Mouse (Mus musculus): ENCODE measurements at regions not wholly inside any gene's neighbourhood (a gene's known extent, or its start where the extent isn't known, plus 50 kb on each side); places are given as distances from the start of the nearest gene placed in this dataset.

DNA sequence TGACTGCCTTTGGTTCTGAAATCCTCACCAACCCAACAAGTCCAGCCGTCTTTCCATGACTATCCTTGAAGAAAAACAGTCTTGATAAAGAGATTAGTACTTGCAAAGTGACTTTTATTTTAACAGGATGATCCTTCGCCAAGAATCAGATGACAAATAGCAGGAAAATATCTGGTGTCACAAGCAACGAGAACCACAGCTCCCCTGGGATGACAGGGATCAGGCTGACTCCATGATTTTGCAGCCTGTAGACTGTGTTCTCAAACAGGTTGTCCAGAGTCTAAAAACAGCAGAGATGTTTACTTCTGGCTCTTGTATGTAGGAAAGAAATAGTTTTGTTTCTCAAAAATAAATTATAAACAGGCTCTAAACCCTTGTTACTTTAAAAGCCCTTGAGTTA is 63.3 kb downstream of the Tmem18 start:
- no peak for DNase-seq (ENCODE audit: extremely low spot score in 1 of 2, low spot score in 1 of 2)

DNA sequence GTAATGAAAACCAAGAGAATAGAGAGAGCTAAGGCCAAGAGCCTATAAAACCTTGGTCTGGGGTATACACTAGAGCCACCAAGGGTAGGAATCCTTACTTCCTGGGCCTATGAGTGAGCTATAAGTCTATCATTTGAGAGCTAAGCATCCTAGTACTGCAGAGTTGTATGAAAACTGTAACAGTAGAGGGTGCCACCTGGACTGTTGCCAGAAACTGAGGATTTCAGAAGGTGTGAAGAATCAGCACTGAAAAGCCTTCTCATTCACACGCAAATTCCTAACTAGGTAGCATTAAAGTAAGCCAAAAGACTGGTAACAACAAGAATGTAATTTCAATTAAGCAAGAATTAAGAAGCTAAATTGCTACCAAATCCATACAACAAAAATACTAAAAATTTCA is 67.3 kb downstream of the Tmem18 start:
- DNase-seq (ENCODE audit: extremely low spot score in 1 of 2, low spot score in 1 of 2), result peak in 1 of 2 experiments; percentile 35

DNA sequence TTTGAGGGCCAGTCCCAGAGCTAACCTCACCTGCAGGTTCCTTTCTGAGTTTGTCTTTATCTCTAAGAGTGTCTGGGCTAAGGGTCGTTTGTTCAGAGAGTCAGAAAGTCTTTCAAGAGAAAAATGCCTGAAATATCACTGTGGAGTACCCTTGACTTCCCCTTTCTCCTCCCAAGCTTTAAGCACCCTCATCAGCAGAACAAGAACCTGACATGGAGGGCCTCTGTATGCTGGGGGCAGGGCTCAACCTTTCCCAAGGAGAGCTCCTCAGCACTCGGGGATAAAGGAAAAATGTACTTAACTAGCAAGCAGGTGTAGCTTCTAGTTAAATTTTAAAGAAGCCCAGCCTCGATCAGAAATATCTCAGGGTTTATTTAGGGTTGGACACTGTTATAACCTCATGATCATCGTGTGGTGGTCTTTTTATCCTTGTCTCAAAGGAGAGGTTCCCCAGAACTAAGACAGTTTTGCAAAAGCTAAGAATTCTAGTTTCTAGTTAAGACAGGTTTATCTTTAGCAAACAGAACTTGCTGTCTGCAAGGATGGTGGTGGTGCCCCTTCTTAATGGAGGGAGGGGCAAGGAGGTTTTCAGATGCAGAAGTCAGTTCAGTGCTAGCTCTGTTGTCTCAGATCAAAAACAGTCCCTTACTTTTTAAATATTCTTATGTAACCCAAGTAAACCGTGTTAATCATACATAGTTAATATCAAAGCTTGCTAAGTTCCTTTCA is 70.3 kb downstream of the Tmem18 start:
- DNase-seq (ENCODE audit: extremely low spot score in 1 of 2, low spot score in 1 of 2), result no peak

DNA sequence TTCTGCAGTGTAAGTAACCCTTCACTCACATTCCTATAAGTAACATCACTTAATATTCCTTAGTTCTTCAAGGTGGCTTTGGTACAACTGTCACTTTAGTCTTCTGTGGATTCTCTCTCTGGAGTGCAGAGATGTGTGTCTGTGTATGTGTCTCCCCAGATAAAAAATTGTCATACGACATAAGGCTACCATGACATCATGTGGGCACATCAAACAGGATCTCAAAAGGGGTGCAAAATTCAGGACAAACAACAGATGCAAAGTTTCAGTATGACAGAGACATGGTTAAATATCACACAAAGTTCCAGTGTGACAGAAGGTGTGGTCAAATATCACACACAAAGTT is 70.8 kb downstream of the Tmem18 start:
- DNase-seq (ENCODE audit: extremely low spot score in 1 of 2, low spot score in 1 of 2), result no peak

DNA sequence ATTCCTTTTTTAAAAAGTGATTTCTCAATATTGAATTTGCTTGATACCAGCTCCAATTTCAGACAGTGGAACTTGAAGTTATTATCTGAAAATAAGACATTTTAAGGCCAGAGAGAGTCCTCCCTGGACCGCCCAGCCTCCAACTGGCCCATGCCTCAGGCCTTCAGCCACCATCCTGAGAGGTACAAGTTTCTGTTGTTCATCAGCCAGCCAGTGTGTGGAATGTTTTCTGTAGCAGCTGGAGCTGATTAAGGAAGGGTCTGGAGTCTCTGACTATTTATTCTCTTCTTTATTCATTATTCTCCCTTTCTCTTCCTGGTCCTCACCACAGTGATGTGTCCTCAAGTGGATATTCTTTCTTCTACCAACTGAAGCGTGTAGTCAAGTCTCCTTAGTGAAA is 94.6 kb downstream of the Tmem18 start:
- DNase-seq (ENCODE audit: extremely low spot score in 1 of 2, low spot score in 1 of 2), result no peak

DNA sequence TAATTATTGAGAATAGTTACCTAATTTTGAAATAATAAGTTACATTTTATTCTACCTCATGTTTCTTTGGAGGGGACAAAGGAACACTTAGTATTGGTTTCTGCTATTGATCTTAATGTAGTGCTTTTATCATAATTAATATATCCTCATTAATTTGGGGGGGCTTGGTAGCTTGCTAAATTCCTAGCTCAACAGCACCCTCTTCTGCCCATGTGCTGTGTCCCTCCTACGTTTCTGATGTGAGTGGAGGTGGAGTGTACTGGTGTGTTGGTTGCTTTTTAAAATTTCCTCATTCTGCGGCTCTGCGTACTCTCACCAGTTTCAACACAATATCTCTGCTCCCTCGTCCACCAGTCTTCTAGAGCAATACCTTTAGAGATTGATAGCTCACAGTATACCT is 105.8 kb downstream of the Tmem18 start:
- DNase-seq (ENCODE audit: extremely low spot score in 1 of 2, low spot score in 1 of 2), result no peak

DNA sequence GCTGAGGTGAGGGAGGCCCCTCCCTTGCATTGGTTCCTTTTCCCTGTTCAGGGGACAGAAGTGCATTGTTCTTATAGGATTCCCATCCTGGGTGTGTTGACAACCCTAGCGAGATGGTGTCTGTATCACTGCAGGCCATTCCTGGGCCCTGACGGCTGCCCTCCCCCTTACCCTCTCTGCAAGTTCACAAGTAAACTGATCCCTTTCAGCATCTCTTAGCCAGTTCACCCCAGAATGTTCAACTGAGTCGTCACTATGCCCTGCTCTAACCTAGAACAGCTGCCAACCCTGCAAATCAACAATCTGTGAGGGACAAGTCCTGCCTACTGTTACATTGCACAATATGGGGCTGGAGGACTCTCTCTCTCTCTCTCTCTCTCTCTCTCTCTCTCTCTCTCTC is 109.3 kb downstream of the Tmem18 start:
- no peak for DNase-seq (ENCODE audit: extremely low spot score in 1 of 2, low spot score in 1 of 2)

DNA sequence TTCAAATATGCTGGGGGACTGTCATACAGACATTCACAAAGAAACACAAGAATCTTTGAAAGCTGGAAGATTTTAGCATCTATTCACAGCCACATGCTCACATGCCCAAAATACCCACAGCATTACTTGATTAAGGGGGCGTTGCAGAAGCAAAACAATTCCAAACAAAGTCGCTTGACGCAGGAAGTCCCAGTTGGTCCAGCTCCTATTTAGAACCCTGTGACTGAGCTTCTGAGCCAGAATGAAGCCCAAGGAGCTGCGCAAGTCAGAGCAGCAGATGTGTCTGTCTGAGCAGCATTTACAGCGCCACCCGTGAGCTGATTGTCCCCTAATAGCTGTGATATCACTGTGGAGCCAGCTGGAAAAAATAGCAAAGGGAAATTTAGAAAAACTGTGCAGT is 114.0 kb downstream of the Tmem18 start:
- DNase-seq (ENCODE audit: extremely low spot score in 1 of 2, low spot score in 1 of 2), result peak; percentile 67 to 76

DNA sequence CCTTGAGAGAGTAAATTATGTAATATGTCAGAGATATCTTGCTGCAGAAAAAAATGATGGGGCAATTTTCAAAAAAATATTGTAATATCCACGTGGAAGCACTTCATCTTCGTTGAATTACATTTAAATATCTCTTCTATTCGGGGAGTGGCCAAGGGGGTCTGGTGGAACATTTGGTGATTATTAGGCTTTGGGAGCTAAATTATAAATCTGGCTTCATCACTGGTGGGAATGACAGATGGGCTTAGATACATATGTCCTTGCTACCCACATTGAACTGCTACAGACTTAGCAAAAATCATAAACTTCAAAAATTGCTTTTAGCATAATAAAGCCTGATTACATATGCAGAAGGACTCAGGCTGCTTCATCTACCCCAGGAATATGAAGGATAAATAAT is 119.5 kb downstream of the Tmem18 start:
- DNase-seq (ENCODE audit: extremely low spot score in 1 of 2, low spot score in 1 of 2), result no peak

DNA sequence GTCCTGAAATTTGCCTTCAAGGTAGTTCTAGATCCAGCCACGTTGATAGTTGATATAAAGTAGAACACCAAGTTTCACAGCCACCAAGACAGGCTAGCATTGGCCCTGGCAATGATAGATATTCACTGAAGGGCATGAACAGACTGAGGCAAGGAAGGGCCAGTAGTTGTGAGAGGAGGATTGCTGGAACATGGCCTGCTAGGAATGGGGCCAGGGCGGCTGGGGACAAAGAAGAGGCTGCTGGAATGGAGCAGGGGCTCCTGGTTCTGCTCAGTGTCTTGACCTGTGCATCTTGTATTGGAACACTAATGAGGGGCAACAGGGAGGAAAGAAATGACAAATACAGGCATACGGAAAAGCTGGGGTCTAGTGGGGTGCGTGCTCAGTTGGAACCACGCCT is 123.0 kb downstream of the Tmem18 start:
- no peak for DNase-seq (ENCODE audit: extremely low spot score in 1 of 2, low spot score in 1 of 2)

DNA sequence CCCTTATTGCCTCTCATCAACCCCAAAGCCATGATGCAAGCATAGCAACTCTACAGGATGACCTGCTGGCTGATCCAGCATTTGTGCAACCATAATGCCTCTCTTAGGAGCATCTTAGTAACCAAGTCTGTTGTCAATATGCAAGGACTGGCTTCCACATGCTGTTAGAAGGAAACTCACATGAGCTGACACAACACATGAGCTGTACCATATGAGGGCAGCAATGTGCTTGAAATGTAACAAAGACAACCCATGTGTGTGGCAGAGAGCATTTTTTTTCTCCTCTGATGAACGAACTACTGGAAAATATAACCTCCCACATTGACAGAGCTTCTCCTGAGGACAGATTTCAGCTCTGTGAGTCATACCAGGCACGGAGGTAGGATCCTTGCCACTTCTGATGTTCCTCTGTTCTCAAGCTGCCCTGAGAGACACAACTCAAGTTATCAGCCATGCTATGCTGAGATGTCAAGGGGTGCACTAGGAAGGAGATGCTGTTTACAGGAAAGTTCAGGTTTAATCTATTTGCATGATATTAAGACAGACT is 124.5 kb downstream of the Tmem18 start:
- peak in 1 of 2 experiments; percentile 34 for DNase-seq (ENCODE audit: extremely low spot score in 1 of 2, low spot score in 1 of 2)

DNA sequence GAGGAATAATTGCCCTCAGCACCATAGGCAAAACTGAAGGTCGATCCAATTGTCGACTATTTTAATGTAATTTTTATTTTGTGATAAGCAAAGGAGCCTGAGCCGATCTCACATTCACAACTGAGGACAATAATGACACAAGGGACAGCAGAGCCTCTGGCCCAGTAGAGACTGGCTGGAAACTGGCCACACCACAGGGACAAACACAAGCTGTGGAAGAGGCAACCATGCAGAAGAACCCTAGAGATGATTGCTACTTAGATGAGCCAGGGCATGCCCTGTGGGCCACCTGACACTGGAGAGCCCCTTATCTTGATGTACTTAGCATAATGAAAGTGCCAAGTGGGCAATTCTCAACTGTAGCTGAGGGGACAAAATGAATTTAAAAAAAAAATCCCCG is 126.3 kb downstream of the Tmem18 start:
- DNase-seq (ENCODE audit: extremely low spot score in 1 of 2, low spot score in 1 of 2), result no peak

DNA sequence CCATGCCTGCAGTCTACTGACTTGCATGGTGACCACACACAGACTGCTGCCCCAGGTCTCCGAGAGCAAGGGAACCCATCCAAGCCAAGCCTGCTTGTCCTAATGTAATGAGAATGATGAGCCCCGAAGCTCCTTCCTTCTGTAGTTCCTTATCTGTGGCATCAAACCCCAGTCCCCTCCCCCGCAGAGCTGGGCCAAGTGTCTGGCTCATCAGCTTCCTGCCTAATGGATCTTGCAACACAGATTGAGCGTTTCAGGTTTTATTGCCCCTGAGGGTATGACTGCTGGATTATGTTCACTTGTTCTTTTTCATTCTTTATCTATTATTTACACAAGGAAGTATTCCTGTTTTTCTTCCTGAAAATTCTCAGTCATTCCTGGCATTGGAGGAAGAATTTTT is 142.5 kb downstream of the Tmem18 start:
- DNase-seq (ENCODE audit: extremely low spot score in 1 of 2, low spot score in 1 of 2), result no peak

DNA sequence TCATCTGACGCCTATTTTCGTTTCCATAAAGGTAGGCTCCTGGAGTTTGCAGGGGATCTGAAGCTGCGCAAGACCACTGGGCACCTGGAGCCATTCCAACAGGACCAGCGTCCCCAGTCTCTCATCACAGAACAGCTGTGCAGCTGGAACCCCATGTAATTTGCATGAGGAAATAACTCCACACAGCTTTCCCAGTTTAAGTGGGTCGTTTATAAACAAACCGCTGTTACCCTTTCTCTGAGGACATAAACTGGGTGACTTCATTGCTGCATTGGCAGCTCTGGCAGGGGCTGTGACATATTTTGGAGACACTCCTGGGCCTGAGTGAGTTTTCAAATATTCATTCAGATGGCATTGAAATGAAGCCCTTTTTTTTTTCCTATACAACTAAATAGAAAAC is 145.2 kb downstream of the Tmem18 start:
- DNase-seq (ENCODE audit: extremely low spot score in 1 of 2, low spot score in 1 of 2), result no peak

DNA sequence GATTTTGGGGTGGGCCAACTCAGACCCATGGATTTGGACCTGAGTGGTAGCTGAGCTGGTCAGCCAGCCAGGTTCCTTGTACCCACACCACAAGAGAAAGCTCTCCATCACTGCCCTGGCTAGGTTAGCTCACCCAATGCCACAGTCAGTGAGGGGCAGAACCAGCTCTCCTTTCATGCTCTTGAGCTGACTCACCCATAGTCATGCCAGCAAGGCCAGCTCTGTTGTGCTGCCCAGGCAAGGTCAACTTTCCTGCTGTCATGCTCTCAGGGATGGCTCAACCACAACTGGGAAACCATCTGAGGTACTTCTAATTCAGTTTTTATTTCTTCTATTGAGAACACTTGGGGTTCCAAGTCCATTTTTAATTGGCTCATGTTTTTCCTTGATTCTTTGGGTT is 116.5 kb upstream of the Alkal2 start:
- no peak for DNase-seq (ENCODE audit: extremely low spot score in 1 of 2, low spot score in 1 of 2)

DNA sequence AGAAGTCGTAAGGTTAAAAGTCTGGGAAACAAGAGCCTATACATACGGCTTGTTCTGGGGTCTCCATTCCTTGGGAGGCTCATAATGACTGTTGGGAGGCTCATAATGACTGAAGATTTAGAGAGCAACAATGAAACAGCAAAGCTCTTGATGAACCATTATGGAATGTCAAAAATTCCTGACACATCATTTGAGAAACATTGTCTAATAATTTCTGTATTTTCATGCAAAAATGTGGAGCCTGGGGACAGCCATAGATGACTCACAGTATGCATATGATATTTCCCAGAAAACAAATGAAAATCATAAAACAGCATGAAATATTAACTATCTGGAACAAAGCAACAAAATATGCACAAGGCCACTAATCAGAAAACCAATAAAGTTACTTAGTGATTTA is 90.8 kb upstream of the Alkal2 start:
- DNase-seq (ENCODE audit: extremely low spot score in 1 of 2, low spot score in 1 of 2), result no peak

DNA sequence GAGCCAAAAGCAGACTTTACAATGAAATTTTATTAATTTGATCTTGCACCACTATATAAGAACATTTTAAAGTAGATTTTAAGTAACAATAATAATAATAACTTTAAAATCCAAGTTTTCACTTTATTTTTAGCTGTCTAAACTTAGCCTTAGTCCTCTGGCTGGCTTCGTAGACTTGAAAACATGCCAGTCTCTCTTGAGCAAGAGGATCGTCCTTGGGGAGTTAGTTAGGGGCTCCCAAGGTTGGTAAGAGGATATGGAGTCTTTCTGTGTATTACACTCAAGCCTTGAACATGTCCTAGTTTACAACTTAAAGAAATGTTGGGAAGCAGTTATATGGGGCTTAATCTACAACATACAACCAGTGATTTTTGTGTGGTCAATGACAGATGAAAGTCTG is 68.0 kb upstream of the Alkal2 start:
- no peak for DNase-seq (ENCODE audit: extremely low spot score in 1 of 2, low spot score in 1 of 2)

DNA sequence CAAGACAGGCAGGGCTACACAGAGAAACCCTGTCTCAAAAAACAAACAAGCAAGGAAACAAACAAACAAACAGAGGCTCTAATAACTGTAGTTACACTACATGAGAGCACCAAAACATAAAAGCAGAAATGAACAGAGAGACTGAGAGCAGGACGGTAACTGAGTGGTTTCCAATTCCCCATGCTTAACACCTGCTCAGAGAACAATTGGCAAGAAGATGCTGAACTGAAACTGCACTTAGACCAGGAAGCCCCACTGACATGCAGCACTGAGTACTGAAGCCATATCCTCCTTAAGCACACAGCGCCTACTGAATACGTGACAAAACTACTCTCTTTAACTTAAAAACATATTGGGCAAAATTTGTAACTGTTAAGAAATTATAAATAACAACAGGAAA is 52.7 kb upstream of the Alkal2 start:
- no peak for DNase-seq (ENCODE audit: extremely low spot score in 1 of 2, low spot score in 1 of 2)

Data from frontal cortex, adult 2 months (tissue).